Mouse (Mus musculus): ENCODE measurements around the gene Tspan32. TPM values are rescaled to one million over a fixed set of nuclear protein-coding genes. Genes with fewer than 3 reads are reported as not detected.

Gene Tspan32
- polyA plus RNA-seq, 1 experiment from 2014 or later: 6.8 TPM

GRCm38 (mm10) chr7:143068882-143069591 is 64.2 kb downstream of the Tspan32 start, which contains the start of gene Tssc4:
Gene Tssc4, plus strand, starts transcription at chr7:143069249.
- H3K27me3 ChIP-seq (ENCODE audit: poor library complexity, severe bottlenecking): no peaks in the 10 kb centered on the region
- peaks cover 32% of the 10 kb centered on the region for H3K4me1 ChIP-seq
- under 1% methylated on average over 51 of the region's 51 CpGs for WGBS
- DNase-seq (ENCODE audit: extremely low spot score, low spot score): peak; percentile 99
- peak within 1 kb of the TSS; percentile 91 for H3K27ac ChIP-seq
- no peaks in the 10 kb centered on the region for H3K9me3 ChIP-seq
- peaks cover 61% of the 10 kb centered on the region for H3K36me3 ChIP-seq (replicated peaks)
- H3K4me3 ChIP-seq: peak within 1 kb of the TSS; percentile 72

Other genes with a start within 250 kb of the Tspan32 start
- 10.9 and 11.9 TPM in 2 replicates for gene Th, start 73.9 kb upstream of the Tspan32 start, polyA plus RNA-seq (2016; fragmentation: Nextera tagmentation; extraction: Ambion mirVana)
- gene Ascl2, start 35.8 kb upstream of the Tspan32 start, polyA plus RNA-seq (2016; fragmentation: Nextera tagmentation; extraction: Ambion mirVana): 0.31 and 0.40 TPM in 2 replicates
- gene Cd81, start 47.7 kb downstream of the Tspan32 start, polyA plus RNA-seq (2016; fragmentation: Nextera tagmentation; extraction: Ambion mirVana): 225 and 250 TPM in 2 replicates
- 131 and 132 TPM in 2 replicates for gene Tssc4, start 64.2 kb downstream of the Tspan32 start, polyA plus RNA-seq (2016; fragmentation: Nextera tagmentation; extraction: Ambion mirVana)
- 0.36 and 0.90 TPM in 2 replicates for gene Trpm5, start 89.6 kb downstream of the Tspan32 start, polyA plus RNA-seq (2016; fragmentation: Nextera tagmentation; extraction: Ambion mirVana)
- gene Kcnq1, start 101.3 kb downstream of the Tspan32 start, polyA plus RNA-seq (2016; fragmentation: Nextera tagmentation; extraction: Ambion mirVana): 0.92 and 1.3 TPM in 2 replicates

Measured in forebrain, embryonic 10.5 days (tissue).